ENCODE assay signal across 8 mouse cellular contexts in the genomic region with DNA sequence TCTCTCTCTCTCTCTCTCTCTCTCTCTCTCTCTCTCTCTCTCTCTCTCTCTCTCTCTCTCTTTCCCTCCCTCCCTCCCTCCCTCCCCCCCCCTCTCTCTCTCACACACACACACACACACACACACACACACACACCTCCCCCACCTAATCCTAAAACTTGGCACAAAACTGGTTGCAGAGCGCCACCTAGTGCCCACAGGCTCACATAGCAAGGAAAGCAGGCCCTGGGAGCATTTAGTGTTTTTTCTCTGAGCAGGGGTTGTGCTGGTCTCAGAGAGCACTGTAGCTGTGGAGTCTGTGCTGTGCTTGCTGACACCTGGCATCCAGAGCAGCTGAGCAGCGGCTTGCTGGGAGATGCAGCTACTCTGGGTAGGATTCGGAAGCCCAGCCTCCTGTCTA. TPM values are rescaled to one million over a fixed set of nuclear protein-coding genes. Genes with fewer than 3 reads are reported as not detected.
A peak's percentile ranks its signal among the peaks of the same experiment; 100 is the strongest.
DNase-seq lines count a peak whose midpoint lies in the region; ATAC-seq and TF ChIP-seq lines count a peak whose summit lies in the region.
"Not testable (repeated sequence)": the region's sequence is repeated elsewhere in the genome, so short reads cannot be mapped to it uniquely, and the experiment has no call there.

No protein-coding gene starts in this region.

- intact Hi-C loops in gastrocnemius, postnatal 14 days (cut with DNase I; ENCODE audit: low total_unique reads), result loop anchor here (2.0 kb wide), 1 partner anchor 73 kb away; no protein-coding TSS in a partner anchor

- H3K27me3 ChIP-seq in stomach, postnatal 0 days (ENCODE audit: control insufficient read depth, insufficient read depth, low read length), result not testable (repeated sequence)

- DNase-seq in CD4-positive helper T cell, adult 2 months (ENCODE audit: low read depth, low spot score), result peak; percentile 19
- peak; percentile 65 for DNase-seq in adrenal gland, postnatal 14 days
- peak; percentile 17 for DNase-seq in gastrocnemius, postnatal 14 days
- peak; percentile 36 for DNase-seq in kidney, postnatal 10 days
- DNase-seq in liver, result peak; percentile 12
- DNase-seq in stomach, postnatal 0 days (ENCODE audit: low spot score), result peak; percentile 40

- 33% methylated on average over 3 of the region's 3 CpGs for WGBS in stomach, postnatal 0 days

- peak; percentile 69 for ATAC-seq in common myeloid progenitor, adult 5-6 weeks (replicated peaks; ENCODE audit: low read depth, poor library complexity, severe bottlenecking)
- ATAC-seq in monocyte, adult 5-6 weeks (replicated peaks; ENCODE audit: insufficient number of reproducible peaks, low FRiP score, low TSS enrichment, poor library complexity, severe bottlenecking), result 0 out of 2 replicates have a peak, but pooled peaks have one; percentile 22
- ATAC-seq in stomach, postnatal 0 days (ENCODE audit: low FRiP score, low TSS enrichment), result not testable (repeated sequence)

- not testable (repeated sequence) for H3K36me3 ChIP-seq in stomach, postnatal 0 days (ENCODE audit: control insufficient read depth, insufficient read depth, low read length)

- not testable (repeated sequence) for H3K4me1 ChIP-seq in stomach, postnatal 0 days (replicated peaks; ENCODE audit: control insufficient read depth, insufficient read depth)

- H3K9me3 ChIP-seq in stomach, postnatal 0 days (ENCODE audit: control insufficient read depth, low read length), result not testable (repeated sequence)

- peak; percentile 77 for TF ChIP-seq CTCF in stomach, postnatal 0 days (IDR thresholded peaks at IDR 0.05; ENCODE audit: low read depth)

- H3K9ac ChIP-seq in stomach, postnatal 0 days (ENCODE audit: low read length), result not testable (repeated sequence)

- not testable (repeated sequence) for H3K4me2 ChIP-seq in stomach, postnatal 0 days (replicated peaks; ENCODE audit: low read depth)

- TF ChIP-seq EP300 in stomach, postnatal 0 days (optimal IDR thresholded peaks at IDR 0.05), result not testable (repeated sequence)

- H3K27ac ChIP-seq in stomach, postnatal 0 days (replicated peaks), result not testable (repeated sequence)

- H3K4me3 ChIP-seq in stomach, postnatal 0 days (ENCODE audit: low read depth, low read length), result not testable (repeated sequence)

RNA-seq across cellular contexts. Expression of a gene that starts 46.5 kb away (rescaled TPM):
- total RNA-seq in adrenal gland, postnatal 14 days (2021), result 160 and 163 TPM in 2 replicates
- total RNA-seq in common myeloid progenitor, adult 5-6 weeks (2017), result 80.3 and 97.3 TPM in 2 replicates
- 100 to 1,000 TPM; 158 to 164 TPM for total RNA-seq in gastrocnemius, postnatal 14 days (2021)
- total RNA-seq in monocyte, adult 5-6 weeks (2017), result 75.3 to 78.1 TPM (median 76.0 TPM) in 3 replicates
- 245 and 246 TPM in 2 replicates for polyA plus RNA-seq in stomach, postnatal 0 days (2015; fragmentation: Nextera tagmentation; extraction: Ambion mirVana)

Comparison
In these comparisons a context has a peak if more than half of its experiments do, and no peak if none do; other contexts are left out.
1. DNase-seq: peak in every context shown above with its lines; median percentile 65 in adrenal gland, postnatal 14 days; 40 in stomach, postnatal 0 days; 36 in kidney, postnatal 10 days; 19 in CD4-positive helper T cell, adult 2 months; 17 in gastrocnemius, postnatal 14 days; 12 in liver.